Mouse (Mus musculus) liver, postnatal 0 days (tissue): ENCODE measurements around the gene Ckap5.

Experiments
- CTCF ChIP-seq: sonication (generic); IDR thresholded peaks from 2 replicates; pipeline ENCODE4 v1.5.1; 2016; ENCODE audit warnings: antibody characterized with exemption, low read depth
- EP300 ChIP-seq: IDR thresholded peaks from 2 replicates; pipeline ENCODE4 v1.6.1; 2016; ENCODE audit warnings: antibody characterized with exemption, low read depth, mild to moderate bottlenecking

- TF ChIP-seq CTCF (no peak), EP300 (no peak)
These were observed 110.3 kb downstream of the Ckap5 start for GRCm38 (mm10) chr2:91636727-91637338.
